Mouse (Mus musculus): ENCODE measurements around the gene Antxrl. TPM values are rescaled to one million over a fixed set of nuclear protein-coding genes. Genes with fewer than 3 reads are reported as not detected.

Antxrl gene
- not detected for total RNA-seq (2023)

DNA sequence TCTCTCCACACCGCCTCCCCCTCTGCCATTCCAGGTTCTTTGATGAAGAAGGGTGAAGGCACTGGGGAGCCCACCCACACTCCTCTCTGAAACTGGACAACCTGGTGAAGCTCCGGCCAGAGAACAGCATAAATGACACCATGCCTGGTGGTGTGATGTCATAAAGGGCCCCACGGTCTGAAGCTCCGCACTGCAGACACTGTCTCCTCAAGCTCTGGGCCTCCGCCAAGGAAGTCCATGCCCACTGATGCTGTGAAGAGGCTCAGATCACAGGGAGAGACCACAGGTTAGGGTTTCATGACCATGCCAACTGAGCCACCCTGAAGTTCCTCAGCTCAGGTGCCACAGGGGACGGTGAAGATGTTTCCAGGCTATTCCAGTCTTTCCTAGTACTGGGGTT lies at the start of gene Antxrl:
TSS of gene Antxrl (plus strand) at position 192 of the 400 bp plus-strand sequence.

DNA sequence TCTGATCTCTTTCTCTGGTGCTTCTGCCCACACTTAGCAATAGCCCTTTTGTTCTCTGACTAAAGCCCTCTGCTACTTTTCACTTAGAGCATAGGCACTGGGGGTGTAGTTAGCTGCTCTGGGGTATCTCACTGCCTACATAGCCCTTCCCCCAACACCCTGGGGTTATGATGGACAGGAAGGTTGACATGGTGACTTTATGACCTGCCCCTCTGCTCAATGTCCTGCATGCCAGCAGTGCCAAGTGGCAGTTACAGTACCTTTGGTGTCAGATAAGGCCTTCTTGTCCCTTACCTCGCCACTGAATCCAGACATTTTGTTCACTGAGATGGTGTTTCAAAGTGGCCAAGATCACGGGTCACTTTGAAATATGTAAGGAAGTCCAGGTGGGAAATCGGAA lies 37.4 kb upstream of the Antxrl start, which contains the start of gene Gm30083:
TSS of gene Gm30083 (minus strand) at position 120 of the 400 bp plus-strand sequence.

DNA sequence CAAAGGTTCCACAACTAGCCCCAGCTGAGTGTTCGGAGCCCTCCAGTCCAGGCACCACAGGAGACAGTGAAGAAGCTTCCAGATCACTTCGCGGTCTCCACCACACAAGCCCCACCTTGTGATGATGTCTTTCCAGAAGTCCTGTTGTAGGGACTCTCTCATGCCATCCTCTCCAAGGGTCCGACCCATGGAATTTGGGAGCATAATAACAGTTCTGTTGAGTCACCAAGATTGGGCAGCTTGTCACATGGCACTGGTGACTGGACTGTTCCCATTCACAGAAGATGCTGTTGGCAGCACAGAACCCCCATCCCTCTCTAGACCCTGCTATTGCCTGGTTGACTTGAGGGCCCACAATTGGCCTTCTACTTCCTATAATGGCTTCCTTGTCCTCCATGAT lies 36.1 kb upstream of the Antxrl start, which contains the start of gene Gm5460:
TSS of gene Gm5460 (plus strand) at position 378 of the 400 bp plus-strand sequence.

DNA sequence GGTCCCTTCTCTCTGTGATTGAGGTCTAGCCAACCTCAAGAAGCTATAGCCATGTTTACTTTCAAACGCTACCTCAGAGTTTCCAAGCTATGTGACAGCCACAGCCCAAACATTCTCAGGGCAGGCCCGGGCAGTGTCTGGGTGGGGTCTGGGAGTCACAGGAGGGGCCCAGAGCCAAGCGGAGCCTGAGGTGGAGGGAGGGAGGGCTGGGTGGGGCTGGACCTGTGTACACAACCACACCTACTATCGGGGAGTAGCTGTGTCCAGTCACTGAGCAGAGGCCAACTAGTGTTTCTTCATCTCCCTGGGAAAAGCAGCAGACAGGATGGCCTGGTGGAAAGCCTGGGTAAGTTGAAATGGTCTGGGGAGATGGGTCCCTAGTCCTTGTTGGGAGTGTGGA lies 33.2 kb downstream of the Antxrl start, which contains the start of gene Anxa8:
TSS of gene Anxa8 (plus strand) at position 251 of the 400 bp plus-strand sequence.

DNA sequence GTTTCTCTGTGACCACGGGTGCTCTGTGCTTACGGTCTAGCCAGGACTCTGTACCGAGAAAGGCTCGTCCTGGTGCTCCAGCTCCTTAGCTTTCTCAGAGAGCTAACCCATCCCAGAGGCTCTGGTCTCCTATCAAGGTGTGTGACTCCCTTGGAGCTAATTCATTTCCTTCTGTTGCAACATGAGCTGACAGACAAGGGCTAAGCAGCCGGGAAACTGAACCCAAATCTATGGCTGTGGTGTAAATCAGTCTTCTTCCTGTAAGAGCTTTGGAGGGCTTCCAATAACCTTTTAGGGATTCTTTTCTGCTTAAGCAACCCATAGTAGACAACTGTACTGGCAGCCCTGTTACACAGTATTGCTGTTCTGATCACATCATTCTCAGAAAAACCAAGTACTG lies 50.1 kb downstream of the Antxrl start, which contains the start of gene A630023A22Rik:
TSS of gene A630023A22Rik (minus strand) at position 154 of the 400 bp plus-strand sequence.

Other genes starting within 250 kb of the Antxrl start
- not detected for gene Gdf10, start 129.1 kb upstream of the Antxrl start, total RNA-seq (2023)
- gene Gdf2, start 111.7 kb upstream of the Antxrl start, total RNA-seq (2023) = not detected
- not detected for gene Rbp3, start 98.7 kb upstream of the Antxrl start, total RNA-seq (2023)
- not detected for gene Zfp488, start 73.9 kb upstream of the Antxrl start, total RNA-seq (2023)
- gene Gm30083, start 37.5 kb upstream of the Antxrl start, total RNA-seq (2023) = not detected
- not detected for gene Gm5460, start 35.9 kb upstream of the Antxrl start, total RNA-seq (2023)
- not detected for gene Anxa8, start 33.3 kb downstream of the Antxrl start, total RNA-seq (2023)
- not detected for gene A630023A22Rik, start 50.0 kb downstream of the Antxrl start, total RNA-seq (2023)
- not detected for gene Npy4r, start 99.8 kb downstream of the Antxrl start, total RNA-seq (2023)
- gene Gprin2, start 148.9 kb downstream of the Antxrl start, total RNA-seq (2023) = not detected
- not detected for gene Syt15, start 166.9 kb downstream of the Antxrl start, total RNA-seq (2023)